Mouse (Mus musculus) CD4-positive helper T cell, adult 2 months (primary cell): ENCODE measurements around the gene Mef2d.

Source experiments
- DNase-seq: peaks from one replicate; pipeline ENCODE4 v3.0.0-alpha.2; 2012; ENCODE audit warnings: low read depth, missing footprints, low spot score

The Mef2d gene

DNA sequence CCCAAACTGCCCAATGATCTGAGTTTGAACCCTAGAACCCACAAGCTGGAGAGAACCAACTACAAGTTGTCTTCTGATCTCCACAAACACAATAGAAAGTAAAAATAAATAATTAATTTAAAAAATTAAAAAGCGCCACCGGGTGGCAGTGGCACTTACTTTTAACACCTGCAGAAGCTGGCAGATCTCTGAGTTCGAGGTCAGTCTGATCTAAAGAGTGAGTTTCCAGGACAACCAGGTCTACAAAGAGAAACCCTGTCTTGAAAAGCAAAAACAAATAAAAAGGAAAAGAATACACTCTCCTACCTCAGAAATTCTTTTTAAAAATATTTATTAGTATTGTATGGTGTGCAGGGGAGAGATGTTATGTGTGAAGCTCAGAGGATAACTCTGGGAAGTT, 4.4 kb upstream of the Mef2d start:
- DNase-seq = peak; percentile 82

DNA sequence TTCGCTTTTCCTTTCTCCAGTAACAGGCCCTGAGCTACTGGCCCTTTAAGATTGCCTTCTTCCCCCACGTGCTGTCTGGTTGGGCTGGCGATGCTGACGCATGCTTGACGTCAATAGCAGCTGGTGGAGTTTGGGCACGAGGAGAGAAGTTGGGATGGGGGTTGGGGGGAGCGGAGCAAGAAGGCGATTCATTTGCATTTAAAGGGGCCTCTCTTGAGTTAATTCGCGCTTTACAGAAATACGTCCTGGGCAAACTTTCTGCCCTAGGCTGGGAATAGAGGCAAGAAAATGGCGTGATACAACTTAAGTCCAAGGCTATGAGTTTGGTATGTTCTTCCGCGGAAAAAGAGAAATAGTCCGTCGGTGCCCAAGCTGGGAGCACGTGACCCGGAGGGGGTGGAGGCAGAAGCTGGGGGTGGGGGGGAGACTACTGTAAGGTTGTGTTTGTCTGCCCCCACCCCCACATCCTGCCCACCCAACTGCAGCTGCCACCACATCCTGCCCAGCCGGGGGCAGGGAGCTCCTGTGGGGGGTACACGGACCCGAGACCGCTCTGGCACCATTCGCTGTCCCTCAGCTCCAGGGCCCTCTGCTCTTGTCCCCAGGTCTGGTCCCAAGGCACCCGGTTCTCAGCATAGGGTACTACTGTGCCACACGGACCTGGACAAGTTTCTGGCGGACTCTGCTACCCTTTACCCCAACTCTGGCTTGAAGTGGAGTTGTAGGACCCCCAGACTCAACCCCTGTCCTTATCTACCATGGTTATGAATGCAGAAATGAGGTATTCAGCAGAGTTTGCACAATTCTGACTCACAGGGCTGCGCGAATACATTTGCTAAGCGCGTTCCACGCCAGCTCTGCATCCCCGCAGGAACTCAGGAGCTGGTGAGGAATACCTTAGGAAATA, 3.6 kb upstream of the Mef2d start:
- DNase-seq = peak; percentile 97

DNA sequence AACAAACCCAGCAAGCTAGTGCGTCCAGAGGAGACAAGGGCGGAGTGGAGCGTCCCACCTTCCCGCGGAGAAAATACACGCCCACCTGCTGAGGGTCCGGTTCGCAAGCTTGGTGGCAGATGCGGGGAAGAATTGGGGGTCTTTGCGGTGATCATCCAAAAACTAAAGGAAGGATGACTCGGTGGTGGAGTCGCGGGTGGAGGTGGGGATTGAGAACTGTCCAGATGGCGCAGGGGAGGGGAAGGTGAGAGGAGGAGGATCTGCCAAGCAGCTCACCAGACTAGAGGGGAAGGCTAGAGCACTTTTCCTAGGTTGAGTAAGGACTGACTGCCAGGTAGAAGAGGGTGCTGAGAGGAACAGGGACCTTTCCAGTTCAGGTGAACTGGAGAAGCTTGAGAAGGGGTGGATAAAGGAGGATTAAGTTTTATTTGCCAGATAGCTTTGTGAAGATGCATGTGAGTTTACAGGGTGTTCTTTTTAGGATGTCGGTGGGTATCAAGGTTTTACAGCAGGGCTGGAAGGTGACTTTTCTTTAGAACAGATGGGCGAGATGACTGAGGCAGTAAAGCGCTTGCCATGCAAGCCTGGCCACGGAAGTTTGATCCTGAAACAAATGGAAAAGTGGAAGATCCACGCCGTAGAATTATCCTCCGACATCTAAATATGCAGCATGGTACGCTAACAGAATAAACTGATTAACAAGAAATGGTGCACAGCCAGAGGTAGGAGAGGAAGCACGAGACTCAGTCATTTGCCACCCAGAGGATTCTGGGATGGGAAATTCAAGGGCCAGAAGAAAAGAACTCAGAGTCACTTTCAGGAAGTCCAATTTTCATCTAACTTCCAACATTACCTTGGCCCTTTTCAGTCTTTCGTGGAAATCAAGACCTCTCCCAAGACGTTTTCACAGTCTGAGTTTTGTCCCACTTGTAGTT, 2.7 kb upstream of the Mef2d start:
- peak; percentile 45 for DNase-seq

DNA sequence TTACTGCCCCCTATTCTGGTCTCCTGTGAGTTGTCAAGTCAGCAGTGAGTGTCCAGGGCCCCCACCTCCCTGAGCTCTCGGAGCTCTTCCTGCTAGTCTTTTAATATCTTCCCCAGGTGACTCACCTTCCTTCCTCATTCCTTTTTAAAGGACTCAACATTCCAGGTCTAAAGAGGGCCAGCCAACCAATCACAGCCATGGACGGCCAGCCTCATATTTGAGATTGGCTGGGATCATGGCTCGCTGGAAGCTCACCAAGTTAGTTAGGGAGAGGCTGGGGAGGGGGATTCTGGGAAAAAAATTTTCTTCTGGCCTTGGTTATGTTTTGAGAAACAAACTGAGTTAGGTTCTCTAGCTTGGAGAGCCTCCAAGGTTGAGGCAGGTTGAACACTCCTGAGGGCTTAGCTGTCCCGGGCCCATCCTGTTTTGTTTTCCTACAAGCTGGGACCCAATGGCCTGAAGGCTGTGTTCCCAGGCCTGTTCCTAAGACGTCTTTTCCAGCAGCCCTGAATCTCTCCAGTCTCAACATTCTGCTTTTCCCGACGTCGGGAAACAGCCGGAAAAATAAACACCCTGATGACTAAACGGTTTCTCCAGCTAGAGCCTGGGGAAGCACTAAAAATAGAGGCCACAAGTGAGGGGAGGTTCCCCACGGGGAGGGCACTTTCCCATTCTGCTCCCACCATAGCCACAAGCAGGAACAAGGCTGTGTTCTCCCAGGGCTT, 1.8 kb upstream of the Mef2d start:
- no peak for DNase-seq

DNA sequence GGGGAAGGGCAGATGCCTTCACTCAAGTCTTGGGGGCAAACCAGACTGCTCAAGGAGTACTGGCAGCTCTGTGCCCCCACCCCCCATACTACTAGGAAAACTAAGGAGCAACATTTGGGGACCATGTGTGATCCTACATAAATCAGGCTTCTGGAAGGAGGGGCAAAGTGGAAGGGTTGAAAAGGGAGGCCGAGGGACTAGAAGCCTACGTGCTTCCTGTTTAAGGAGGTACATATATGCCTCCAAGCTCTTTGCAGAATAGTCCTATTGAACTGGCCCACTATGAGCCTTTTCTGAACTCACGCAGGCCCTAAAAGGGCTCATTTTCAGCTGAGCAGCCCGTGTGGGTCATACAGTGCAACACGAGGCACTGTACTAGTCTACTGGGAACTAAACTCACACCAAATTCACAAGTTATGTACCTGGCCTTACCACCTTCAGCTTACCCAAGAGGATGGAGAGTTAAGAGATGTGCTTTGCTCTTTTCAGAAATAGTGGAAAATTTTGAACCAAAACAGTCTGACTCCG, 1.2 kb upstream of the Mef2d start:
- DNase-seq = no peak

DNA sequence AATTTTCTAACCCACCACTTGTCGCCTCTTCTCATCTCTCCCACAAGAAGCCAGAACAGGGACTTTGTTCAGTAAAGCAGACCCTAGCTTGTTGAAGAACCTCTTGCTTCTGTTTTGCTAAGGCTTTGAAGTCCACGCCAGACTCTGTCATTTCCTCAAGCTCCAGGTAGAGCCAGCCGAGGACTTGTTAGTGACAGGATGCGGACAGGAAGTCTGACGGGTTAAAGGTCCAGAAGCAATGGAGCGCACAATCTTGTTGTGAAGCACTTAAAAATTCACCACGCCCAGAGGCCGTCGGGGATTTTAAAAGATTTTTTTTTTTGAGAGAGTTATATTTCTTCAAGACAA, 759 bp upstream of the Mef2d start:
- DNase-seq = peak; percentile 88

DNA sequence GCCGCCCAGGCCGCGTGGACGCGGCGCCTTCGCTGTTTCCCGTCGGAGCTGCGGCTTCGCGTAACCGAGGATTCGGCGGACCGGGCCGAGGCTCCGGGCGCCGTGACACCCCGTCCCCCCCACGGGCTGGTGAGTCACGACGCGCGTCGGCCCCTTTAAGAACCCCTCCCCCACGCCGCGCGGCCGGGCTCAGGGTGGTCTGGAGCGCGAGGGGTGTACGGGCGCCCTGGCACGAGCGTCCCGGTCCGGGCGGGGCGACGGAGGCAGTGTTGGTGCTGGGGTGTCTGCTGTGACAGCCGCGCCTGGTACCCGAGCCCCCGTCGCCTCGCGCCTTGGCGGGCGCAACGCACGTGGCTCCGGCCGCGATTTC, 359 bp downstream of the Mef2d start:
- DNase-seq = no peak

DNA sequence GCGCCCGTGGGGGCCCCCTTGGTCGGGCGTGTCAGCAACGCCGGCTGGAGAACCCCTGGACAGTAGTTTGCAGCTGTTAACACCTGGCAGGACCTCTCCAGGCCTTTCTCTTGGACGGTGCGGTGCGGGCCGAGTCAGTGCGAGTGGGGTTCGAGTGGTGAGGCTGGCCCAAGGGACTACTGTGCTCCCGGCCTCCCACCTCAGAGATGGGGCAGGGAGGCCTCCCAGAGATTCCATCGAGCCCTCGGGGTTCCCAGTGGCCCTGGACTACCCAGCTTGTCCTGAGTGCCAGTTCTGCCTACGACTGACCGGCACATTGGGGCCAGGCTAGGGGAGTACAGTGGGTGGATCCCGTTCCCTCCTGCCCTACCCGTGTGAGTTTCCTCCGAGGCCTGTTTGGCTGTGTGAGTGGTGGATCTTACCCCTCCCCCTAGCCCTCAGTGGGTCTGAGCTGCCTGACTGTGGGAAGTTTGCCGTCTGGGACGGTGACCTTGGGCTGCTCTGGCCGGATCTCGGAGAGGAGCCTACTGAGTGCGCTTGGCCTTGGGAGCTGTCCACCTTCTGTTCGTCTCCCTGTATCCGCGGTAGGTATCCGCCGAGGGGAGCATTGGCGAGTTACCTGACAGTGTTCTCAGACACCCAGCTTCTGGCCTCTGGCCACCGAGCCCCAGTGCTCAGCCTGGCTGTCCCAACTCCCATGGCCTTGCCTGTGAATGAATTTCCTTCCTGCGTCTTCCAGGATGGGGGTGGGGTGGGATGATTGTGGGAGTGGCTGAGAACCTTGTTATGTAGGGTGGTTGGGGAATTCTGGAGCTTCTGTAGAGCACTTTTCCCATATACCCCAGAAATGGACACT, 972 bp downstream of the Mef2d start:
- peak; percentile 59 for DNase-seq

DNA sequence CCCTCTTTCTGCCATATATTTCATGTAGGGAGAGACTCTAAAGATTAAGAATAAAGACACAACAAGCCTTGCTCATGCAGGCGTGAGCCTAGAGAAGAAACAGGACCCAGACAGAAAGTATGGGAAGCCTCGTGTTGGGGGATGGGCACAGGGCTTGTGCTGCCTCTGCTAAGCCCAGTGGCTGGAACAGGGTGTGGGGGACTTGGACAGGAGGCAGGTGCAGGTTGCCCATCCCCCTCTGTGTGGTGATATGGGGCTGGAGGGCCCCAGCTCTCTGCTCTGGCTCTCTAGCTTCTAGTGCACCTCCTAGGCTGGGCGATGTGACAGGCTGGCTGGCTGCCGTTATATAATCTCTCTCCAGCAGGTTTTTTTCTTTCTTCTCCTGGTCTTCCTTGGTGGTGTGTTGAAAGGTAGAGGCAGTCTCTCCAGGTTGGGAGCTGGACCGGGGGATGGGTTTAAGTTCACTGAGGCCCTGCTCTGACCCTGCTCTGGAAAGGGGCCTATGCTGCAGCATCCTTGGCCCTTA, 1.9 kb downstream of the Mef2d start:
- DNase-seq = peak; percentile 48

DNA sequence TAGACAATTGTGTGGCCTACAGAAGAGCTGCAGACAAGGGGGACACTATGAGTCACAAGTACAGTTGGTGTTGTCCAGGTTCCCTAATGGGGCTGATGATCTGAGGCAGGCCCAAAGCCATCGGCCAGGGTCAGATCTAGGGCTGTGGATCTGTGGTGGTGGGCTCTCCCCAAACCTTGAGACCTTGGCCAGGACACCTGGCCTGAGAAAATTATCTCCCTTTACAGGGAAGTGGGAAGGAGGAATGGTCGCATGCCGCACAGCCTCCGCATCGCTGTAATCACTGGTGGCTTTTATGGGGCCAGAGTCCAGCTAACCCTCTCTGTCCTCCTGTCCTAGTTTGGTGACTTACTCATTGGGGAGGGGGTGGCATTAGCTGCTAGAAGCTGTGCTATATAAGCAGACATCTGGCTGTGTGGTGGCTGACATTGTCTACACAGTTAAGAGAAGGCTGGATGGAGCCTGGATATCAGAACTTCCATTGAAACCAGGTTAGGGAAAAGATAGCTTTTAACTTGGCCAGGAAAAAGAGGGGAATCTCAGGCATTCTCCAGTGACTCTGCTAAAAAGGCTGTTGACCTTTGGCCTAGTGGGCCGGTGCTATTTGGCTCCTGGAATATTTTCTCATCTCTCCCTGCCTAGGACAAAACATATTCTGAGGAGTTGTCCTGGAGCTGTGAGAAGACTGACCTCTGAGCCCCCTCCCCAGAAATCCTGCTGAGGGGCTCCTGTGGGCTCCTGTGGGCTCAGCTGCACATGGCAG, 2.7 kb downstream of the Mef2d start:
- no peak for DNase-seq

DNA sequence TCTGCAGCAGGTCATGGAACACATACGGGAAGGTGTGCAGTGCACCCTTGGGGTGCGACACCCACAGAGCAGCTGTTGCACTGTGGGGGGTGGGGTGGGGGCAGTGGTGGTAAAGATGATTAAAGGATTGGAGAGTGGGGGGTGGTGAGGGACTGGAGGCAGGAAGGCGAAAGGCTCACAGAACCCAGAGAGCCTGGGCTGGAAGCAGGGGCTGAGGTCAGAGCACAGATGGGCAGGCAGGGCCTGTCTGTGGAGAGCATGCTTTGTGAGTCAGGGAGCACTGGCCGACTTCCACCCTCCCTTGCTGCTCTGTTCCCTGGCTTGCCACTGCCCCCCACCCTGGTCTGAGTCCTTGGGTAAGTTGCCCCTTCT, 3.2 kb downstream of the Mef2d start:
- DNase-seq = peak; percentile 46

DNA sequence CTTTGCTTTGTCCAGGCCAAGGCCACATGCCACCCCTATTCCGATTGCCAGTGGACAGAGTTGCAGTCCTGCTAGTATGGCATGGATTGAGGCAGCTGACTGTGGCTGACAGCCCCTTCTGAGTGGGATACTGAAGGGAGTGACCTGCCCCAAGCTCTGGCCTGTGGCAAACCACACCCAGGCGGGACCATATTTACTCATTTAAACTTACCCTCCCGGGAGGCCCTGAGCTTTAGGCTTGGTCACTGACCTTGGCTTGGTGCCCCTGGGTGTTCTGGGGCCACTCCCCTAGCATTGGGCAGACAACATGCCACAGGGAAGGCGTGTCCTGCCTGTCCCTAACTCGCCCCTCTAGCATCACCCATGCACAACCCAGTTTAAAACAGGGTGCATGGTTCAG, 3.8 kb downstream of the Mef2d start:
- DNase-seq = no peak

DNA sequence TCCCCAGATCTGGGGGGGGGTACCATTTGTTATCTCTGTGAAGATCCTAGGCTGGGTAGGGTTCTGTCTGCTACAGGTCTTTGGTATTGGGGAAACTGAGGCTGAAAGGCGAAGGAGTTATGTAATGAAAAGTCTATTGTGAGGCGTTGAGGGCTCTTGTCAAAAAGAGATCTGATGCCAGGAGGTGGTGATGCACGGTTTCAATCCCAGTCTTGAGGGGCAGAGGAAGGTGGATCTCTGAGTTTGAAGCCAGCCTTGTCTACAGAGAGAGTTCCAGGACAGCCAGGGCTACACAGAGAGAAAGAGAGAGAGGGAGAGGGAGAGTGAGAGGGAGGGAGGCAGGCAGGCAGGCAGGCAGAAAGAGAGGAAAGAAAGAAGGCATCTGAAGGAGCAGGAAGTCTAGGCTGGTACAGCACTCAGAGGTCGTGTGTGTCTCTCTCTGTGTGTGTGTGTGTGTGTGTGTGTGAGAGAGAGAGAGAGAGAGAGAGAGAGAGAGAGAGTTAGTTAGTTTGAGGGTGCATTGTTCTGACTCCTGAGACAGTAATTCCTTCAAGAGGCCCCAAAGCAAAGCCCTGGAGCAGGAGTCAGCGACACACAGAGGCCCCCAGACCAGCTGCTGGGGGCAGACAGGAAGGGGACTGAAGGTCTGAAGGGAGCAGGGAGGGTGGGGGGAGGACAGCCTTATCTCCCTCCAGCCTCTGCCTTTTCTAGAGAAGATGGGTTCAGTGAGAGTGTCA, 4.4 kb downstream of the Mef2d start:
- peak; percentile 45 for DNase-seq

DNA sequence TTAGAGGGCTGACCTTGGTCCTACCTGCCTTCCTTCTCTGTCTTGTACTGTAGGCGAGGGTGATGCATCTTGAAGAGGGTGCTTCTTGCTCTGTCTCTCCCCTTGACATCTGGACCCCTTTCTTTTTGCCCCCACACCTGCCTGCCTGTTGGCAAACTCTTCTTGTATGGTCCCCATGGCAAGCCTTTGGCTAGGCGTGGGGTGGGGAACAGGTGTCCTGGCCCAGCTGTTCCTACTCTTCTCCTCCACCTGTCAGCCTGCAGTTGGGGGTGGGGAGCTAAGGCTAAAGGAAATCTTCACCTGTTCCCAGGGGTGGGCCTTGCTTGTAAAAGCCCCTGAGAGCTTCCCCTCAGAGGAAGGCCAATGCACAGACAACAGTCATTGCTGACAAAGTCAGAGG, 5.3 kb downstream of the Mef2d start:
- no peak for DNase-seq

DNA sequence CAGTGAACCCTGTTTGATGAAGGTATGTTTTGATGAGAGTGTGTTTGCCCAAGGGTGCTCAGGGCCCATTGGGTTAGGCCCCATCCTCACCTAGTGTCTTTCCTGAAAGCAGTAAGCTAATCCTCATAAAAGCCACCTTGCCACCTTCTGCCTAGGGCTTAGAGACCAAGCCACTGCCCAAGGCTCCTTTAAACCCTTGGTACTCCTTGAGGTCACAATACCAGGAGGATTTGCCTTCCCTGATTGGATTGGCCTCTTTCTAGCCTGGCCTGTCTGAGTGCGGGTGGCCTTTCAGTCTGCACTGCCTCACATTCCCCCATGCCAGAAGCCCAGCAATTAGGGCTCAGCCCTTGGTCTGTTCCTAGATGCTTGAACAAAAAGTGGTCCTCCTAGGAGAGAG, 5.7 kb downstream of the Mef2d start:
- no peak for DNase-seq

DNA sequence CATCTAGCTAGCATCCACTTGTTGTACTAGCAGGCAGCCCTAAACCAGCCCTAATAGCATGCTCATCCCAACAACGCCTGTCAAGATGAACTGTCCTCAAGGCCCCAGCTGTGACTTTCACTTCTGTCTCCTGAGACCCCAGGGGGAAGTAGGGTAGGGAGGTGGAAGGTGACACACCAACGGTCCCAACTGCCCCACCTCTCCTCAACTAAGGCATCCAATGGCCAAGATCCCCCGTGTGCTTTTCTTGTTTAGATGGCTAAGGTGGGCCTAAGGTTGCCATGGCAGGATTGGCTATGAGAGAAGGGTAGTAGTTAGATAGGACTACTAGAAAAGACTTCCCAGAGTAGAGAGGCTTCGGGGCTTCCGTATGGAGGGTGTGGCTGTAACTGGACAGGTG, 6.2 kb downstream of the Mef2d start:
- no peak for DNase-seq

DNA sequence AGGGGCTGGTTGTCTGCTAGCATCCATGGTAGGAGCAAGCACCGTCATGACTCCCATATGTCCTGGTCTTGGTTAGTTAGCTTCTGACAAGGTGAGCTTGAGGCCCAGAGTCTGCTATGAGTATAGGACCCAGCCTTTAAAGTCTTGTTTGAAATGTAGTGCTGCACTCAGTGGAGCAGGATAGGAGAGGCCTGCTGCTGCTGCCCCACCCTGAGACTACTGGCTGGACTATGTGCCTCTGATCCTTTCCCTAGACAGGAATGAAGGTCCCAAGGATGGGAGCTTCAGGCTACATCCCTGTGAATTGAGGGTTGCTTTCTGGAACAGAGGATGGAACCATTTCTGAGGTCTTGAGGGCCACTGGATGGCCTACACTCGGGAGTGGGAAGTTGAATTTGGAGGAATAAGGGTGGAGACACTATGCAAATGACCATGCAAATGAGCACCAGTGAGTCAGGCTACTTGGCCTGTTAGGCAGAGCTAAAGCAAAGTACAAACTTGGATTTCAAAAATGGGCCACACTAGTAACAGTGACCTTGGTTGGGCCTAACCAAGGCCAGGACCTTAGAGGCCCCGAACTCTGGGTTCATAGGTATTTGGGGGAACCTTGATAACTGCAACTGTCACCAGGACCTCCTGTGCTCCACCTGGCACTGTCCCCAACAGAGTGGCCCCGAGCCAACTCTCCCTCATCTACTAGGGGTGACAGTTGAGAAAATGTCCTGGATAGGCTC, 6.8 kb downstream of the Mef2d start:
- DNase-seq = no peak

DNA sequence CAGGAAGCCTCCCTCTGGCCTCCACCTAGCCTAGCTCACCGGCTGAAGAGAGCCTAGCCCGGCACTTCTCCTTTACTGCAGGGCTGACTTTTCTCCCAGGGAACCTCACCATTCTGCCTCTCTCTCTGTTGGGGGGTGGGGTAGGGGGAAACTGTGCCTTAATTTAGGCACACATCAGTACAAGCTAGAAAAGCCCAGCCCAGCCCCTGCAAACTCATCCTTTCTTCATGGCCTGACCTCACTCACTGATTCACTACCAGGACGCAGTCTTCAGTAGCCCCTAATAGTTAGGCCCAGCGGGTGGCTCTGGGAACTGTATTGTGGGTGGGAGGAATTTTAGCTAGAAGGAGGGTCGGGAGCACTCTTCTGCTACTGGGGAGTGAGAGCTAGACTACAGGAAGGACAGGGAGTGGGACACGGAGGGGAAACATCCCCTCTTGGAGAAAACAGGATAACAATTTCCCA, 7.4 kb downstream of the Mef2d start:
- DNase-seq = no peak
